25 mouse cellular contexts compared by ENCODE assay signal in genomic region chr1:66449471-66449870, GRCm38 (mm10). TPM values are rescaled to one million over a fixed set of nuclear protein-coding genes. Genes with fewer than 3 reads are reported as not detected.
DNase-seq lines count a peak whose midpoint lies in the region; ATAC-seq and TF ChIP-seq lines count a peak whose summit lies in the region.
"Had no signal": no experiment of that assay in that cellular context is flagged by ENCODE, and none has a peak within 500 bp of the region (broad histone marks: within the 10 kb centered on the region; RNA-seq: fewer than 3 reads in every experiment).

No protein-coding gene starts in this region.

- H3K9me3 ChIP-seq in heart, embryonic 12.5 days (replicated peaks) = no peaks in the 10 kb centered on the region
- H3K9me3 ChIP-seq: forebrain, embryonic 10.5 days; heart, embryonic 15.5 days; hindbrain, embryonic 12.5 days; hindbrain, embryonic 15.5 days had no signal

- peaks cover 5% of the 10 kb centered on the region for H3K4me1 ChIP-seq in cerebellum, adult 2 months (ENCODE audit: control insufficient read depth, insufficient read depth, low read length)
- H3K4me1 ChIP-seq in heart, embryonic 12.5 days (replicated peaks) = no peaks in the 10 kb centered on the region
- H3K4me1 ChIP-seq: forebrain, embryonic 10.5 days; heart, embryonic 15.5 days; hindbrain, embryonic 12.5 days; hindbrain, embryonic 15.5 days had no signal

- H3K9ac ChIP-seq in heart, embryonic 12.5 days = no peak overlapping the region
- H3K9ac ChIP-seq: forebrain, postnatal 0 days; heart, embryonic 15.5 days; hindbrain, embryonic 12.5 days; hindbrain, embryonic 15.5 days had no signal

- TF ChIP-seq CTCF in cerebellum, adult 2 months (IDR thresholded peaks at IDR 0.05; ENCODE audit: borderline replicate concordance, insufficient read depth, low read depth, low read length) = no peak

- H3K4me3 ChIP-seq in cerebellum, adult 2 months (replicated peaks; ENCODE audit: insufficient read depth, low read depth, low read length) = no peak overlapping the region
- no peak overlapping the region for H3K4me3 ChIP-seq in heart, embryonic 12.5 days
- H3K4me3 ChIP-seq: forebrain, embryonic 10.5 days; gastrocnemius, adult 2 months; heart, adult 2 months; heart, embryonic 15.5 days; hindbrain, embryonic 12.5 days; hindbrain, embryonic 15.5 days had no signal

- peak; percentile 12 for DNase-seq in cerebellum, adult 11-12 months
- no peak for DNase-seq in cerebellum, adult 9-10 months
- peak; percentile 54 to 58 for DNase-seq in cerebellum, postnatal 14 days
- DNase-seq in cerebellum, adult 2 months = no peak
- DNase-seq in heart, adult 8-10 months (ENCODE audit: low spot score) = peak; percentile 4
- DNase-seq: adrenal gland, postnatal 10 days; adrenal gland, postnatal 36 days; cerebellum, adult 11 months; forebrain, postnatal 0 days; gastrocnemius, adult 2 months; gastrocnemius, postnatal 14 days; heart, adult 2 months; heart, postnatal 14 days; kidney, adult 2 months had no signal

- H3K36me3 ChIP-seq in heart, embryonic 12.5 days = no peaks in the 10 kb centered on the region
- H3K36me3 ChIP-seq: forebrain, embryonic 10.5 days; heart, embryonic 15.5 days; hindbrain, embryonic 12.5 days had no signal

- no peak overlapping the region for H3K4me2 ChIP-seq in heart, embryonic 12.5 days
- H3K4me2 ChIP-seq: heart, embryonic 11.5 days; heart, embryonic 15.5 days; hindbrain, embryonic 12.5 days; hindbrain, embryonic 15.5 days had no signal

- WGBS in cerebellum, adult 2 months = 0% methylated on average over 2 of the region's 2 CpGs
- 60% methylated on average over 2 of the region's 2 CpGs for WGBS in heart, embryonic 12.5 days

- H3K27ac ChIP-seq in cerebellum, adult 2 months (ENCODE audit: insufficient read depth, low read length) = no peak overlapping the region
- no peak overlapping the region for H3K27ac ChIP-seq in heart, embryonic 12.5 days (ENCODE audit: poor library complexity, severe bottlenecking)
- H3K27ac ChIP-seq: forebrain, embryonic 10.5 days; gastrocnemius, adult 2 months; heart, adult 2 months; heart, embryonic 15.5 days; hindbrain, embryonic 12.5 days; hindbrain, embryonic 15.5 days had no signal

- ATAC-seq in heart, embryonic 12.5 days (ENCODE audit: insufficient number of reproducible peaks, low FRiP score) = no peak
- ATAC-seq: activated CD4-positive, CD25-positive, alpha-beta regulatory T cell, adult 4 months; forebrain, embryonic 14.5 days; forebrain, postnatal 0 days; intestine, postnatal 0 days had no signal

- H3K27me3 ChIP-seq in cerebellum, adult 2 months (ENCODE audit: control insufficient read depth, insufficient read depth, low read length) = no peaks in the 10 kb centered on the region
- H3K27me3 ChIP-seq in heart, embryonic 12.5 days (replicated peaks) = no peaks in the 10 kb centered on the region
- H3K27me3 ChIP-seq: heart, embryonic 15.5 days; hindbrain, embryonic 12.5 days; hindbrain, embryonic 15.5 days had no signal

- TF ChIP-seq POLR2A in cerebellum, adult 2 months (IDR thresholded peaks at IDR 0.05; ENCODE audit: borderline replicate concordance, insufficient read depth, low read length) = no peak

RNA-seq across cellular contexts. Expression of gene Unc80, which starts 18.7 kb away (rescaled TPM):
- polyA plus RNA-seq in cerebellum, adult 2 months (2012; rRNA removed) = 131 and 148 TPM in 2 replicates
- total RNA-seq in heart, adult 8-10 months (2022) = under 1 TPM; 0.06 to 0.16 (median 0.11) TPM
- polyA plus RNA-seq in heart, embryonic 12.5 days (2016; fragmentation: Nextera tagmentation; extraction: Ambion mirVana) = 0.14 and 0.15 TPM in 2 replicates
- total RNA-seq: gastrocnemius, adult 2 months; gastrocnemius, postnatal 4 days; hematopoietic stem cell, adult 5-6 weeks had no signal

Comparison
In these comparisons a context has a peak if more than half of its experiments do, and no peak if none do; other contexts are left out.
1. DNase-seq: peak in cerebellum, adult 11-12 months (single experiment), cerebellum, postnatal 14 days (2 of 2) and heart, adult 8-10 months (single experiment); none in cerebellum, adult 9-10 months (single experiment) and cerebellum, adult 2 months (0 of 2).
2. RNA of gene Unc80, which starts 18.7 kb away (polyA plus RNA-seq): 131 to 148 TPM in cerebellum, adult 2 months; 0.14 to 0.15 TPM in heart, embryonic 12.5 days; every median in the first group is over 100 times any median in the second.